Comparison of ENCODE assay signal across 9 mouse cellular contexts in the genomic region with DNA sequence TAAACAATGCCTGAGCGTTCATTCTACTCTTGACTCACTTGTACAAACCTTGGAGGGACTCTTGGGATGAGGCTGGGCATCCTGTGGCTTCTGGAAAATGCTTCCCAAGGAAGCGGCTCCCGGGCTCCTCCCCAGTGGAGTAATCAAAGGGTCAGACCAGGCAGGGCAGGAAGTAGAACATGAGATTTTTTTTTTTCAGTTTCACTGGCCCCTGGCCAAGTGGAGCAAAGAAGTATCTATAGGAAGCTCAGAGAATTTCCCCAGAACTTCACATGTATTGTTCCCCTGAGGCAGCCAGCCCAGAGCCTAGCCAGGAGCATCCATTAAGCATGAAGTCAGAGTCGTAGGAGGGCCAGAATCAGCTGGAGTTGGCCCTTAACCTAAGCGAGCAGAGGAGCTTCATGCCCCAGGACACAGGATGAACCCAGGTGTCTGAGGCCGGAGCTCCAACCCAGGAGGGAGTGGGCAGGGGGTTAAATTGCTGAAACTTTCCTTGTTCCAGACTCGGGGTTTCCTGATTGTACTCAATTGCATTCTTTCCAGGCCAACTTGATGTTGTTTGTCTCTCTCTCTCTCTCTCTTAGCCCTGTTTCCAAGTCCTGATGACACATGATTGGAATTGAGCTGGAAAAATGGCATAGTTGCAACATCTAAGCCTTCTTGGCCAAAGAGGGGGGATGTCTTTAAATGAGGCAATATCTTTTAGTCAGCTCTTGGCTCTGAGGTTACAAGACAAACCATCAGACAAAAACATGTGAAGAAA. TPM values are rescaled to one million over a fixed set of nuclear protein-coding genes. Genes with fewer than 3 reads are reported as not detected.
DNase-seq lines count a peak whose midpoint lies in the region.
"Had no signal": no experiment of that assay in that cellular context is flagged by ENCODE, and none has a peak within 500 bp of the region (broad histone marks: within the 10 kb centered on the region; RNA-seq: fewer than 3 reads in every experiment).

No protein-coding gene starts in this region.

- intact Hi-C loops in gastrocnemius, postnatal 36 days (cut with DNase I) = loop anchor here (5.0 kb wide), 1 partner anchor 299 kb away; no protein-coding TSS in a partner anchor

- DNase-seq in kidney, postnatal 10 days = peak; percentile 22
- DNase-seq in kidney, adult 18-20 months = no peak
- peak; percentile 27 to 45 for DNase-seq in gastrocnemius, postnatal 36 days
- peak; percentile 16 for DNase-seq in kidney, postnatal 14 days
- peak; percentile 82 for DNase-seq in skeletal muscle tissue, adult 2 months (ENCODE audit: low read depth, low spot score)
- DNase-seq in thymus, adult 18-20 months = no peak
- DNase-seq in frontal cortex, postnatal 36 days (ENCODE audit: low spot score in 2 of 2) = no peak
- DNase-seq in left cerebral cortex, adult 11 months (ENCODE audit: low spot score) = no peak
- DNase-seq: cerebellum, adult 11-12 months had no signal

RNA-seq across cellular contexts. Expression of gene Lmbr1, which starts 10.2 kb away (rescaled TPM):
- total RNA-seq in gastrocnemius, postnatal 36 days (2021) = 1 to 10 TPM; 9.8 to 9.9 TPM

RNA-seq across cellular contexts. Expression of gene Nom1, which starts 46.1 kb away (rescaled TPM):
- 10 to 100 TPM in 1 of 2 experiments, 1 to 10 TPM in 1; 8.9 to 10.4 TPM for total RNA-seq in gastrocnemius, postnatal 36 days (2021)

Comparison
In these comparisons a context has a peak if more than half of its experiments do, and no peak if none do; other contexts are left out.
1. DNase-seq: peak in kidney, postnatal 10 days (single experiment), gastrocnemius, postnatal 36 days (2 of 2), kidney, postnatal 14 days (single experiment) and skeletal muscle tissue, adult 2 months (single experiment); none in kidney, adult 18-20 months (single experiment), thymus, adult 18-20 months (0 of 2), frontal cortex, postnatal 36 days (0 of 2) and left cerebral cortex, adult 11 months (single experiment).